Mouse (Mus musculus): ENCODE results near the gene Rufy3. TPM values are rescaled to one million over a fixed set of nuclear protein-coding genes. Genes with fewer than 3 reads are reported as not detected.

The Rufy3 gene
- polyA plus RNA-seq, 1 experiment from 2014 or later = 321 TPM

- Histone ChIP-seq H3K9ac (peak overlapping the region; percentile 64), H3K27ac (peak overlapping the region; percentile 77), H3K4me2 (peak overlapping the region; percentile 66), H3K27me3 (replicated peaks) (no peaks in the 10 kb centered on the region), H3K4me1 (peaks cover 35% of the 10 kb centered on the region), H3K4me3 (peak overlapping the region; percentile 58), H3K36me3 (replicated peaks) (no peaks in the 10 kb centered on the region), H3K9me3 (no peaks in the 10 kb centered on the region)
- whole genome bisulfite sequencing = 8% methylated on average over 9 of the region's 9 CpGs
- ATAC-seq (replicated peaks) = peak; percentile 97
Observed at GRCm38 (mm10) chr5:88583271-88584031, 18.6 kb downstream of the Rufy3 start.

DNA sequence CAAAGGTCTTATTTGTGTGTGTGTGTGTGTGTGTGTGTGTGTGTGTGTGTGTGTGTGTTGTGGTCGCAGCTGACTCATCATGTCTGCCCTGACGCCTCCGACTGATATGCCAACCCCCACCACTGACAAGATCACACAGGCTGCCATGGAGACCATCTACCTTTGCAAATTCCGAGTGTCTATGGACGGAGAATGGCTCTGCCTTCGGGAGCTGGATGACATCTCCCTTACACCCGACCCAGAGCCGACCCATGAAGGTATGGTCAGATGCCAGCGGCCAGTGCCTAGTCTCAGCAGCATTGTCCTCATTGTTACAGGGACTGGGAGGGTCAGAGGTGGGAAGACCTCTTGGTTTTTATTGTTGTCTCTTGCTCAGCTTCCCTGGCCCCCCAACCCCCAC lies 19.2 kb downstream of the Rufy3 start:
- Histone ChIP-seq H3K4me1 (peaks cover 41% of the 10 kb centered on the region), H3K9ac (peak overlapping the region; percentile 64), H3K9me3 (no peaks in the 10 kb centered on the region), H3K36me3 (replicated peaks) (no peaks in the 10 kb centered on the region), H3K4me2 (peak overlapping the region; percentile 66), H3K27ac (peak overlapping the region; percentile 77), H3K27me3 (replicated peaks) (no peaks in the 10 kb centered on the region), H3K4me3 (peak overlapping the region; percentile 58)
- 9% methylated on average over 9 of the region's 9 CpGs for WGBS
- peak; percentile 70 for ATAC-seq (replicated peaks)

DNA sequence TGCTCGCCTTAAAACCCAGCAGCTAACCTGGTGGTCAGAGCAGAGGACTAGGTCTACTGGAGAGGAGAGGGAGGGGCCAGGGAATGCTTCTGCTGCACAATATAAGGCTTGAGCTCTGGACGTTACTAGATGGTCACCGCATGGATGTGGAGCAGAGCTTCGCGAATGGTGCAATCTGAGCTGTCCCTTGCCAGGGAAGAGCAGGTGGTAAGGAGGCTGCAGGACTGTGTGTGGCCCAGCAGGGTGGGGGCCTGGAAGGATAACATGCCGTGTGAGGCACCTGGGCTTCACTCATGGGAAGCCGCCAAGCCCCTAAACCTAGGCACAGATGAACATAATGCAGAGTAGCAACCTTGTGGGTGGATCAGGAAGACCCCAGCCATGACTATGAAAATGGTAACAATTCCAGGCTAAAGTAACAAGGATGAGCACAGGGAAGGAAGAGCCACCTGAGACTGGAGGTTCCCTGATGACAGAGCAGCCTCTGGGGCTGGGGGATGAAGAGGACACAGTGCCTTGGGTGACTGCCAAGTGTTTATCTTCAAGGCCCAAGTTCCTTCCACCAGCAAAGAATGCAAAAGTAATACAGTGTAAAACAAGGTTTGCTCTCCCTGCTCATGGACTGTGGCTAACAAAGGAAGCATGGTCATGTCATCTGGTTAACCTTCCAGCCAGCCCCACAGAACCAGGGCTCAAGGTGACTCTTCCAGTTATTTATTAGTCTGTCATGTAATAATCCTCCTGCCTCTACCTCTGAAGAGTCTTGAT lies 21.8 kb downstream of the Rufy3 start:
- no peaks in the 10 kb centered on the region for H3K9me3 ChIP-seq
- H3K4me2 ChIP-seq = peak overlapping the region; percentile 66
- H3K36me3 ChIP-seq (replicated peaks) = no peaks in the 10 kb centered on the region
- peaks cover 53% of the 10 kb centered on the region for H3K4me1 ChIP-seq
- H3K27ac ChIP-seq = peak overlapping the region; percentile 39; the same call in 1 of the 2 replicates
- 64% methylated on average over 7 of the region's 7 CpGs for WGBS
- H3K9ac ChIP-seq = peak overlapping the region; percentile 64
- ATAC-seq (replicated peaks) = no peak
- H3K4me3 ChIP-seq = peak overlapping the region; percentile 58
- H3K27me3 ChIP-seq (replicated peaks) = no peaks in the 10 kb centered on the region

GRCm38 (mm10) chr5:88587211-88587934 lies 22.5 kb downstream of the Rufy3 start:
- Histone ChIP-seq H3K4me1 (peaks cover 53% of the 10 kb centered on the region), H3K9me3 (no peaks in the 10 kb centered on the region), H3K27me3 (replicated peaks) (no peaks in the 10 kb centered on the region), H3K4me2 (peak overlapping the region; percentile 66), H3K36me3 (replicated peaks) (no peaks in the 10 kb centered on the region), H3K9ac (peak overlapping the region; percentile 64), H3K27ac (0 out of 2 replicates have a peak overlapping the region, but pooled peaks have one; percentile 8), H3K4me3 (peak overlapping the region; percentile 58)
- no peak; the same call in 1 of the 2 replicates for ATAC-seq (replicated peaks)
- 22% methylated on average over 13 of the region's 13 CpGs for WGBS

DNA sequence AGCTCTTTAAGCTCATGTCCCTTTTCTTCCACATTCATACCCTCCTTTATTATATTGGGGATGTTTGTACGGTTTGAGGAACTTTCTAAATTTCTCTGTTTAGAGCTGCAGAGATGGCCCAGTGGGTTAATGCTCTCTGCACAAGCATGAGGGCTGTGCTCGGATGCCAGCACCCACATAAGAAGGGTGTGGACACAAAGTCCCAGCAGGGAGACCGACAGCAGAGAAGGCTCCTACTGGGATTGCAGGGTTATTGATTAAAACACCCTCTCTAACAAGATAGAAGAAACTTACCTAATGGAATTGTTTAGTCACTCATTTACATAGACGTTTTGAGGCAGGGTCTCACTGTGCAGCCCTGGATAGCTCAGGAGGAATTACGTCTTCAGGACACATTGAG lies 23.6 kb downstream of the Rufy3 start:
- peak overlapping the region; percentile 28; the same call in 1 of the 2 replicates for H3K4me2 ChIP-seq
- ATAC-seq (replicated peaks) = no peak
- H3K9ac ChIP-seq = no peak overlapping the region
- 0 out of 2 replicates have a peak, but pooled peaks cover under 1% of the 10 kb centered on the region for H3K36me3 ChIP-seq (replicated peaks)
- H3K27me3 ChIP-seq (replicated peaks) = no peaks in the 10 kb centered on the region
- H3K9me3 ChIP-seq = no peaks in the 10 kb centered on the region
- H3K4me3 ChIP-seq = no peak overlapping the region
- peaks cover 48% of the 10 kb centered on the region for H3K4me1 ChIP-seq
- no peak overlapping the region for H3K27ac ChIP-seq
- WGBS = 50% methylated on average over 5 of the region's 5 CpGs

GRCm38 (mm10) chr5:88593421-88594172 lies 28.8 kb downstream of the Rufy3 start:
- 0 out of 2 replicates have a peak, but pooled peaks cover 3% of the 10 kb centered on the region for H3K36me3 ChIP-seq (replicated peaks)
- H3K4me1 ChIP-seq = peaks cover 16% of the 10 kb centered on the region
- H3K4me2 ChIP-seq = no peak overlapping the region
- H3K4me3 ChIP-seq = no peak overlapping the region
- no peak overlapping the region for H3K9ac ChIP-seq
- WGBS = 92% methylated on average over 13 of the region's 13 CpGs
- ATAC-seq (replicated peaks) = no peak
- H3K27me3 ChIP-seq (replicated peaks) = no peaks in the 10 kb centered on the region
- H3K27ac ChIP-seq = no peak overlapping the region
- H3K9me3 ChIP-seq = no peaks in the 10 kb centered on the region

GRCm38 (mm10) chr5:88594173-88594569 lies 29.3 kb downstream of the Rufy3 start:
- H3K36me3 ChIP-seq (replicated peaks) = 0 out of 2 replicates have a peak, but pooled peaks cover 3% of the 10 kb centered on the region
- H3K9ac ChIP-seq = no peak overlapping the region
- no peak overlapping the region for H3K27ac ChIP-seq
- WGBS = 93% methylated on average over 7 of the region's 7 CpGs
- H3K4me1 ChIP-seq = peaks cover 10% of the 10 kb centered on the region
- no peak for ATAC-seq (replicated peaks)
- H3K27me3 ChIP-seq (replicated peaks) = no peaks in the 10 kb centered on the region
- no peaks in the 10 kb centered on the region for H3K9me3 ChIP-seq
- no peak overlapping the region for H3K4me3 ChIP-seq
- H3K4me2 ChIP-seq = no peak overlapping the region

DNA sequence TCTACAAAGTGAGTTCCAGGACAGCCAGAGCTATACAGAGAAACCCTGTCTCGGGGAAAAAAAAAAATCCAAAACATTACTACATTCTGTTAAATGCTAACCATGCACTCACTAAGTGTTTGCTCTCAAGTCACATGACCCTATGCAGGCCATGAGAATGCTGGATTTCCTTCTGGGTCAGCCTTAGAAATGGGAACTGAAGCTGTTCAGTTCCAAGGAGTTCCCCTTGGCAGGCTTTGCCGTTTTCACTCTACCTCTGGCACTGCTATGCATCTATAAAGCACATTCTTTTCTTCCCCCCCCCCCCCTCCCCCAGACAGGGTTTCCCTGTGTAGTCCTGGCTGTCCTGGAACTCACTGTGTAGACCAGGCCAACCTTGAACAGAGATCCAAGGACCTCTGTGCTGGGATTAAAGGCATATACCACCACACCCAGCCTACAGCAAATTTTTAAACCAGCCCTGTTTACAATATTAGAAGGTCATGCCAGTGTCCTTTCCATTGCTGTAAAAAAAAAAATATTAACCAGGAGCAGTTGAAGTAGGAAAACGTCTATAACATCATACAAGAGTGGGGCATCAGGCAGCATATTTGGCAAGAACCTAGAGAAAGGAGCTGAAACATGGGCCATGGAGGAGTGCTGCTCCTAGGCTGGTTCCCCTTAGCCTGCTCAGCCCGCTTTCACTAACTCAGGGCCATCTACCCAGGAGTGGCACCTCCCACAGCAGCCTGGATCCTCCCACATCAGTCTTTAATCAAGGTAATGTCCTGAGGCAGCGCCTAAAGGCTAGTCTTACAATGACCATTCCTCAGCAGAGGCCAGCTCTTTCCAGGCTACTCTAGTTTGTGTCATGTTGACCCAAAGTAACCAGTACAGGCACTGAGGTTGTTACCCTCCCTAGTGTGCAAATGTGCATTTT lies 31.0 kb downstream of the Rufy3 start:
- ATAC-seq (replicated peaks) = 0 out of 2 replicates have a peak, but pooled peaks have one; percentile 28
- Histone ChIP-seq H3K9me3 (no peaks in the 10 kb centered on the region), H3K4me1 (no peaks in the 10 kb centered on the region; the same call in 1 of the 2 replicates), H3K27me3 (replicated peaks) (no peaks in the 10 kb centered on the region), H3K9ac (no peak overlapping the region), H3K4me3 (no peak overlapping the region), H3K4me2 (no peak overlapping the region), H3K27ac (no peak overlapping the region), H3K36me3 (replicated peaks) (0 out of 2 replicates have a peak, but pooled peaks cover 3% of the 10 kb centered on the region)
- WGBS = 88% methylated on average over 5 of the region's 5 CpGs

DNA sequence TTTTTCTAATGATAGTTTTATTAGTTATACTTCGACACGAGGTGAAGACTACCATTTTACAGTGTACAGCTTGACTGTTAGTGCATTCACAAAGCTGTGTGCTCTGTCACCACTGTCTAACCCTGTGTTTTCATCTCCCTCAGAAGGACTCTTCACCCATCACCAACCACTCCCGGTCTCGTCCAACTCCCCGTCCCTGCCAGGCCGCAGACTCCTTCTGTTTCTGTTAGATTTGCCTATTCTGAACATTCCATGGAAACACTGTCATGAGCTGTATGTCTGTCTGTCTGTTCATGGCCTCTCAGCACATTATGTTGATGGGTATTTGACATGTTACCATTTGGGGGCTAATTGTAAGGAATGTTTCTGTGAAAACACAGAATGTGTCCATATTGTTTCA lies 34.1 kb downstream of the Rufy3 start:
- Histone ChIP-seq H3K9ac (no peak overlapping the region), H3K4me1 (no peaks in the 10 kb centered on the region; the same call in 1 of the 2 replicates), H3K4me2 (no peak overlapping the region), H3K36me3 (replicated peaks) (no peaks in the 10 kb centered on the region), H3K27ac (no peak overlapping the region), H3K9me3 (no peaks in the 10 kb centered on the region), H3K27me3 (replicated peaks) (no peaks in the 10 kb centered on the region), H3K4me3 (no peak overlapping the region)
- ATAC-seq (replicated peaks) = no peak
- 91% methylated on average over 6 of the region's 6 CpGs for WGBS

DNA sequence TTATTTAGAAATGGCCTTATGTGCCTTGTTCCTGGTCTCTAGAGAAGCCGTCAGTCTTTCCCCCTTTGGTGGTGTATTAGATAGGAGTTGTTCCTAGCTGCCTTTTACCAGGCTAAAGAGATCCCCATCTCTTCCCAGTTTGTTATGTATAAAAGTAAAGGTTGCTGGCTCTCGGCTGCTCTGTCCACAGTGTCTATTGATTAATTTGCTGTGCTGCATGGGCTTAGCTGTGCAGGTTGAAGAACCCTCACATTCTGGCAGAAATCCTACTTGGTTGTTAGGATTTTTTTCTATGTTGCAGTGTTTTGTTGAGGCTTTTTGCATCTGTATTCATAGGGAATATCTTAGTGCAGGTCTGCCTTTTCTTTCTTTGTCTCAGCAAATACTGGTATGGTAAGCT lies 37.2 kb downstream of the Rufy3 start:
- Histone ChIP-seq H3K27ac (no peak overlapping the region), H3K27me3 (replicated peaks) (no peaks in the 10 kb centered on the region), H3K9ac (no peak overlapping the region), H3K4me2 (no peak overlapping the region), H3K9me3 (no peaks in the 10 kb centered on the region), H3K4me1 (no peaks in the 10 kb centered on the region; the same call in 1 of the 2 replicates), H3K36me3 (replicated peaks) (0 out of 2 replicates have a peak, but pooled peaks cover 6% of the 10 kb centered on the region), H3K4me3 (no peak overlapping the region)
- WGBS = 80% methylated on average over 2 of the region's 2 CpGs
- ATAC-seq (replicated peaks) = no peak

Data from midbrain, embryonic 15.5 days (tissue).